Mouse (Mus musculus): Measurements from ENCODE around the gene Znrf2.
A peak's percentile ranks its signal among the peaks of the same experiment; 100 is the strongest.

Gene Znrf2

DNA sequence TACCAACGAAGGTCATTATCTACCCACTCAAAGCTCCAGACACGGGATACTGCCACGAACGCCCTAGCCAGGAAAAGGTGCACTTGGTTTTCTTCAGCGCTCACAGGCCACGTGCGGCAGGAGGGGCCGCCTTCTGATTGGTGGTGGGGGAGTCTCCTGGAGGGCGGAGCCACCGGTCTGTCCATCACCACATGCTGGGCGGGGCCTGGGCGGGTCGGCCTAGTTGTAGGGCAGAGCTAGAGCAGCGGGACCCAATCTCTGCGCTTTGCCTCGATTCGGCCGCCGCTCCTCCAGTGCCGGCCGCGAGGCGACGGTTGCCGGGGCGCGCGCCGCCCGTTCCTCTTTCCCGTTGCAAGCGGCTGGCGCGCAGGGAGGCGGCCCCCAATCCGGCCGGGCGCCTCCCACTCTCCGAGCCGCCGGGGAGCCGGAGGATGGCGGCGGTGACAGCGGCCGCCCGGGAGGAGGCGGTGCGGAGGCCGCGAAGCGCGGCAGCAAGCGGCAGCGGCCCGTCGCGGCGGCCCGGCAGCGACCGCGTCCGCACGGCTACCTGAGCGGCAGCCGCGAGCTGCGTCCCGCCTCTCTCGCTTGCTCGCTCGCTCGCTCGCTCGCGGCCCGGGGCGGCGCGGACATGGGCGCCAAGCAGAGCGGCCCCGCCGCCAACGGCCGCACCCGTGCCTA is at the start of gene Znrf2:
TSS of gene Znrf2 (plus strand) at position 529 of the 678 bp plus-strand sequence.
- DNase-seq, result peak; percentile 92

DNA sequence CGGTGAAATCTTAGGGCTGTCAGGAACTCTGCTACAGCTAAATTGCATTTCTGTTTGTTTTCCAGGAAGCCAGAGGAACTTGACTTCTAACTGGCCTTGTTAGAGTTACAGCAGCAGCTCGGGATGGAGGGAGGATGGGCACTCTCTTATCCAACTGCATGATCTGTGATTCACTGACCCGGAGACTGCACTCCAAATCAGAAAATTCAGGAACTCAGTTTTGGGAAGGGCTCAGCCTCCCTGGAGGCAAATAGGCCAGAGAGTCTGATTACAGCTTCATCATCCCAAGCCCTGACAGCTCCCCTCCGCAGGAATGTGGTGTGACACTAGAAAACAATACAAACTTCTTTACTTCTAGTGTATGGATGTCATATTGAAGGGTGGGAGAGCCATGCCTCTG is 49.0 kb upstream of the Znrf2 start:
- DNase-seq, result no peak

DNA sequence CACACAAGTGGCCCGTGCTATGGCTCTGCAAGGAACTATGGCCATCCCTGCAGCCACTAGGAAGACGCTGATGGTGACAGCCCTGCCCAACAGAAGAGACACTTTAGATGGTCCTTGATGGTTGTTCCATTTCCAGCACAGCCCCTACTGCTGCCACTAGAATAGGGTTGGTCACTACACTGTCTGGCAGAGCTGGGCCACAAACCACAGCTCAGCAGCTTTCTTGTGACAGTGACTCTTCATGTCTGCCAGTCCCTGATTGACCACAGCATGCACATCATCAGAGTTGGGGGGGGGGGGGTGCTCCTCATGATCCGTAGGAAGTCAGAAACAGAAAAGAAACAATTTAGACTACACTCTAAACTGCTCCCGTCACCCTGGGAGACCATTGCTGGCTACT is 46.0 kb upstream of the Znrf2 start:
- no peak for DNase-seq

DNA sequence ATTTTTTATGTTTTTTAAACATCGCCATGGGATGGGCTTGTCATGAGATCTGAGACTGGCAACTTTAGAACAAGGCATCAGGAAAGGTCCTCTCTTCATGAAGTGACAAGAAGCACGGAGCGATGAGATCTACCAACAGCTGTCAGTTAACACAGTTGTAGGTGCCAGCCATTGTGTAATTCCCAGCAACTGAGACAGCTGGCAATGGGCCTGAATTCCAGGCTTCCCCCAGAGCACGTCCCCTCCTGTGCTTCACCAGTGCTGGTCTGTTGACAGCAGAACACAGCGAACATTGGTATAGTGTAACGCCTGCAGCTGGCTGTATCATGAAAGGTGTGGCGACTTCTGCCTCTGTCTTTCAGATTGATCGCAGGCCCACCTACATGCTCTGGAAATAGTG is 45.5 kb upstream of the Znrf2 start:
- no peak for DNase-seq

DNA sequence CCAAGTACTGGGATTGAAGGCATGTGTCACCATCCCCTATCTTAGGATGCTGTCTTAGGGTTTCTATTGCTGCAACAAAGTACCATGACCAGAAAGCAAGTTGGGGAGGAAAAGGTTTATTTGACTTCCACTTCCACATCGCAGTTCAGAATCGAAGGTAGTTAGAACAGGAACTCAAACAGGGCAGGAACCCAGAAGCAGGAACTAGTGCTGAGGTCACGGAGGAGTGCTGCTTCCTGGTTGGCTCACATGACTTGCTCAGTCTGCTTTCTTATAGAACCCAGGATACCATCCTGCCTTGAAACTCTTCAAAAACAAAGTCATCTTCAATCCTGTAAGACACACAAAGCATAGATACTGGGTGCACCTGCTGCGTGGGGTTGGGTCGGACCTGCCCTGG is 44.6 kb upstream of the Znrf2 start:
- no peak for DNase-seq

DNA sequence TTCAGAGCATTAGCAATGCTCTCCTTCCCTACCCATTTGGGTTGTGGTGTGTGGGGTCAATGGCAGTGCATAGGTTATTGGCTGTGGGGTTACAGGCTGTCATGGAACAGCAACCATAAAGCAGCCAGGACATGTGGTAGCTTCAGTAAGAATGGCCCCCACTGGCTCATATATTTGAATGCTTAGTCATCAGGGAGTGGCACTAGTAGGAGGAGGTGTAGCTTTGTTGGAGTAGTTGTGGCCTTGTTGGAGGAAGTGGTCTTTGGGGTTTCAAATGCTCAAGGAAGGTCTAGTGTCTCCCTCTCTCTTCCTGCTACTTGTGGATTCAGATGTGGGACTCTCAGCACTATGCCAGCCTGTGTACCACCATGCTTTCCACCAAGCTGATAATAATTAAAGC is 41.0 kb upstream of the Znrf2 start:
- no peak for DNase-seq

DNA sequence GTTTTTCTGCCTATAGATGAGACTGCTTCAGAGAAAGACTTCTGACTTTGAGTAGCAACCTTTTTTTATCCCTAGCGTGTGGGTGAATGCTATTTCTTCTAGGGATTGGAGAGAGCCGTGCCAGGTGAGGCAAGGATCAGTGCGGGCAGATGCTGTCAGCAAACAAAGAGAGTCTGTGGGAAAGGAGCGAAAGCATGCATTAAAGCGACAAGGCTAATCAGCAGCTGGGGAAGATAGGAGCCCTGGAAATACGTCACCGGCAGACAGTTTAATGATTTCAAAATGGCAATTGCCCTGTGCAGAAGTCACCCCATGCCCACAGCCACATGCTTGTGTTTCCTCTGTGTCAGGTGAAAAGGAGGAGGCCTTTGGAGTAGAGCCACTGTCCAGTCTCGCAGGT is 39.1 kb upstream of the Znrf2 start:
- DNase-seq, result no peak

DNA sequence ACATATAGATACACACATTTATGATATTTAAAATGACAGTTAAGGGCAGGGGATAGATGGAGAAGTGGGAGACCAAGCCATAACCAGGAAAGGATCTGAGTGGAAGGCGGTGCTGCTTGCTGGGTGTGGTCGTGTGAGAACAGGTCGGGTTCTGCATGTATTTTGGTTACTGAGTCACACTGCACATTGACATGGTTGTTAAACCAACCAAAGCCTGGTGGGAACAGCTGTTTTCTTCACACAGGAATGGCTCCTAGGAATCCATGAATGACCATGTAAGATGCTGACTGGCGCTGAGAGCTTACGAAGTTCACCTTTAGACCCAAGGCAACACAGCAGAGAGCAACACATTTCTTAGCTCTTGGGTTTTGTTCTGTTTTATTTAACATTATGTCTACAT is 36.7 kb upstream of the Znrf2 start:
- DNase-seq, result no peak

DNA sequence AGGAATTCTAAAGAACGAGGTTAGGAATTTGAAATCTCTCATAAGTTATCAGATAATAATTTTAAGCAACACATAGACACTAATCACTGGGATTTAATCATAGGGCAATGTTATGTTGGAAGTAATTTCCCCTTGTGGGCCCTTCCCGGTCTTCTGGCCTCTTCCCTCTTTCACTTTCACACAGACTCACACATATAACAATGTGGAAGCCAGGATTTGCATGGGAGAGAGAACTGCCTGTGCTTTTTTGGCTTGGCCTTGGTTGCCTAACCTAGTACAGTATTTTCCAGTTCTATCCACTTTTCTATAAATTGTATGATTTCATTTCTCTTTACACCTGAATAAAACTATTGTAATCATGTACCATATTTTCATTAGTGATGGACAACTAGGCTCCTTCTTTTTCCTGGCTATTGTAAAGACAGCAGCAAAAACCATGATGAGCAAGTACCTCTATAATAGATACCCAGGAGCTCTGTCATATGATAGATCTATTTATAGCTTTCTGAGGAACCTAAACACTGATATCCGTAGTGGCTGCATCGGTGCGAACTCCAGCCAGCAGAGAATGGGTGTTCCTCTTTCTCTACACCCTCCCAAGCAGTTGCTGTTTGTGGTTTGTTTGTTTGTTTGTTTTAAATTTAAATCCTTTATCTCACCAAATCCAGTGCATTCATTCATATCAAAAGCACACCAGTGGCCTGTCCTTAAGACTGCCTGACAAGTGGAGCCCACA is 36.0 kb upstream of the Znrf2 start:
- no peak for DNase-seq

DNA sequence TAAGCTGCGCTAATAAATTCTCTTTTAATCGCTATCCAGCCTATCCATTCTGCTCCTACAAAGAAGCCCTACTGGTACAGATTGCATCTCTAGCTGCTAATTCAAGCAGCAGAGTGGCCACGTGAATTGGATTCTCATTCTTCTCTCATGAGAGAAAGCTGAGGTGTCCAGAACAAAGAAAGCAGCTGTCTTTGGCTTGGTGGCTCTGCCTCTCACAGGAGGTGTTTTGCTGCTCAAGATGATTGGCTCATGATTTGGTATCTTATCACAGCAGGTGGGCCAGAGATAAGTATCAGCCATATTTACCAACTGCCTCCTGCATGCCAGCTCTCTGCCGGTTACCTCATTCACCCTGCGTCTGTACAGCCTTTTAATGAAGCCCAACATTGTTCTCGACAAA is 34.8 kb upstream of the Znrf2 start:
- DNase-seq, result no peak

DNA sequence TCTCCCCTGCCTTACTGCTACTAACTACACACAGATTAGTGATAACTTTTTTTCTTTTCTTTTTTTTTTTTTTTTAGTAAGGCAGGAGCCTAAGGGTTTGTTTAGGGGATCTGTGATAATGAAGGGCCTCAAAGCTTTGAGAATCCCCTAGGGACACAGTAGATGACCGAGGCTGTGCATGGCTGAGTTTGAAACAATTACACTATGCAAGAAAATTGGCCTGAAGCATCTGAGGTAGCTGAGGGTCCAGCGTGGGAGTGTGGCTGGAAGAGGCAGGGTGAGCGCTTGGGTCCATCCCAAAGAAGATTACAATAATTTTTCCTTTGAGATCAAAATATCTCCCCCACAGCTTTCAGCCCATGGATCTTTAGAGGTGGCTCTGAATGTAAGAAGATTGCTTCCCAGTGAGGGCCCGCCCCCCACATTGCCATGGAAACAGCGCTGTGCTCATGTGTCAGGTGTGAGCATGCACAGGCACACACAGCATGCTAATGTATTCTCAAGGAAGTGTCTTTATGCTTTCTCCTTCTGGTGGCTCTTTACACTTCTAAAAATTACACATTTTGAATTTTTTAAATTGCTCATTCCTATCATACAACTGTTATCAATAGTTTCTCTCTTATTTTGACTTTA is 31.5 kb upstream of the Znrf2 start:
- DNase-seq, result peak; percentile 75

DNA sequence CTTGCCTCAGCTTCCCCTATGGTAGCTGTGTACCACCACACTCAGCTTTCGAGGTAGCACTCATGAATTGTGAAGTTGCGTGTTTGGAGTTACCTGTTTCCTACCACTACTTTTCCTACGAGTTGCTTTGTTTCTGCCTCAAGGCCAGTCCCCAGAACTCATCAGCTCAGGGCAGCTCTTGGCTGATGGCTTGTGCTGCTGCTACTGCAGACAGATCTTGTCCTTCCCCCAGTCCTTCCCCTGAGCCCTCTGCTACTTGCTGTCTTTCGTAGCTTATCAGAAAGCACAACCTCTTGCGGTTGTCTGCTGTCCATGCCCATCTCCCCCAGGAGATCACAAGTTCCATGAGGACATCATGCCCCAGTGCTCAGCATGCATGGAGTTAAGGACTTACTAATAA is 29.9 kb upstream of the Znrf2 start:
- DNase-seq, result no peak

DNA sequence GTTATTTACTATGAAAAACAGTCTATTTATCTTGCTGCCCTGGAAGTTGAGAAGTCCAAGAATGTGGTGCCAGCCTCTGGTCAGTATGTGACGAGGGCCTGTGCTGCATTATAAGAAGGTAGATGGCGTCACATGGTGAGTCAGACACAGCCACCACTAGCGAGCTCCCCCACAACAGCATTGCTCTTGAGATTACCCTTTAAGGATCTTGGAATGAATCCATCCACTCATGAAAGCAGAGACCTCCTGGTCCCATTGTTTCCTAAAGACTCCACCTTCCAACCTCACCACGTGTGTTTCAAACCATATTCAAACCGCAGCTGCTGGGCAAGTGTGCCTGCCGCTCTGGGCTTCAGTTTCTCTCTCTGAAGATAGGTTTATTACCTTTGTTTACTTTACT is 28.2 kb upstream of the Znrf2 start:
- DNase-seq, result no peak

DNA sequence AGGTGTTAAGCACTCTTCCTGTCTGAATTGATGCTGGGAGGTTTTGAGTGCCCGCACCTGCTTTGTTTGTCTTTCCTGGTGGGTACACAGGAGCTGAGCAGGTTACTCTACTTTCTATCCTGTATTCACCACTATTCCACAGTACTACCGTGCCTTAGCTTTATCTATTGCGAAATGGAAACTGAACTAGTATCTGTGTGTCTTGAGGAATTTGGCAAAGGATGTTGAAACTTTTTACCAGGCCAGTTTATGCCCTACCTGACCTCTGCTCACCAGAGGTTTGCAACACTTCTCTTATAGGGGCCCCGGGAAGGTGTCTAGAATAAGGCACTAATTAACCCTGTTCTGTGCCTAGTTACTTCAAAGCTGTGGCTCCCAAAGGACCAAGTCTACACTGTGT is 27.6 kb upstream of the Znrf2 start:
- no peak for DNase-seq

DNA sequence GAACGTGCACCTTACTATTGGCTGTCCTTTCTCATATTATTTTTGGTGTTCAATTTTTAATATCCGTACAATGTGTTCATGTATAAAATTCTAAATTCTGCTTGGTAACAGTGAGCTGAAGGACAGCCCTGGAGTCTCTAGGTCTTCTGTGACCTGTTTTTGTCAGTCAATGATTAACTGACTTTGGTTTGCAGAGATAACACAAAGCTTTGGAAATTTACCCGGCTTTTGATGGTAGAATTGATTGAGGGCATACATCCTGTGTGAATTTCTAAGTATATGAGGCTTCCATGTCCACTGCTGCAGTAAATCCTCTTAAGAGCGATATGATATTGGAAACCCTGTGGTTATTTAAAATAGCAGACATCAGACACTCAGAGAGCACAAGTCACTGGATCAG is 26.6 kb upstream of the Znrf2 start:
- DNase-seq, result no peak

DNA sequence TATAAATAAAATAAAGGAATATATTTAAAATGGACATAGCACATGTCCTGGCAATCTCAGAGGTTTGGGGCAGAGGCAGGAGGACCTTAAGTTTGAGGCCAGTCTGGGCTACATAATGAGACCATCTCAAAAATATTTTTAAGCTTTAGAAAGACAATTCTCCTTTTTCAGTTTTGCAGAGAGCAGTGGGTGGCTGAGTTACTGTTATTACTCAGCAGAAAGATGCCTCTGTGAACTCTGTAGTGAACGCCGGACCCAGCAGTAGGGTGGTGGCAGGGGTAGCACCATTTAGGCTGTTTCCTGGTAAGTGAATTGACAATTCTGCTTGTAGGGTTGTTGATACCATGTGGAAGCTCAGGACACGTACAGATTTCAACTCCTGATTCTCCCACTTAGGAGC is 22.9 kb upstream of the Znrf2 start:
- no peak for DNase-seq

DNA sequence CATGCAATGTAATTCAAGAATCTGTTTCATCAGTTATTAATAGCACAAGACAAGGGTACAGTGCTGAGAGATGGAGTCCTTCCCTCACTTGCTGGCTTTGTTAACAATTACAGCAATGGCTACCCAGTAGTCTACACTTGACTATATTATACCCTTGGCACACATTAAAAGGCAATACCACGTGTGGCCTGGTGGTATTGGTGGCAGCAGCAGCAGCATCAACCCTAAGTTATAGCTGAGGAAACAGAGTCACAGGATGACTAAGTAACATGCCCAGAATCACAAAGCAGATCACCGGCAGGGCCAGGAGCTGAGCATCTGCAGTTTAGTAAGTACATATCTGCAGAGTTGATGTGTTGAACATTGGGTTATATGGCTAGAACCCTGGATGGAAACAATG is 22.3 kb upstream of the Znrf2 start:
- DNase-seq, result no peak

DNA sequence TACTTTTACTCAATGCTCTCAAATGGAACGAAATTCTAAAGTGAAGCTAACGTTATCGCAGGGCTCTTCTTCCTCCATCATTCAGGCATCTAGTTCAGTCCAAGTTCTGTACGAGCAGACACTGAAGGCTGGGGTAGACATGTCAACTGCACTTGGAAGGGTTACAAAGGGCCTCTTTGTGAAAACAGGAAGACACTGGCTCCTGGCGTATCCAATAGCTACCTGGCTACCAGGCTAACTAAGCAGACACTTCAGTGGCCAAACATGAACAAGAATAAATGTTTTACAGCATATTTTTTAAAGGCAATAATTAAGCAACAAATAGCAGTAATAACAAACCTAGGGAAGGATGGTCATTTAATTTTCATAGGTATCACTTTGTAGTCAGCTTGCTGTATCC is 21.7 kb upstream of the Znrf2 start:
- DNase-seq, result no peak

DNA sequence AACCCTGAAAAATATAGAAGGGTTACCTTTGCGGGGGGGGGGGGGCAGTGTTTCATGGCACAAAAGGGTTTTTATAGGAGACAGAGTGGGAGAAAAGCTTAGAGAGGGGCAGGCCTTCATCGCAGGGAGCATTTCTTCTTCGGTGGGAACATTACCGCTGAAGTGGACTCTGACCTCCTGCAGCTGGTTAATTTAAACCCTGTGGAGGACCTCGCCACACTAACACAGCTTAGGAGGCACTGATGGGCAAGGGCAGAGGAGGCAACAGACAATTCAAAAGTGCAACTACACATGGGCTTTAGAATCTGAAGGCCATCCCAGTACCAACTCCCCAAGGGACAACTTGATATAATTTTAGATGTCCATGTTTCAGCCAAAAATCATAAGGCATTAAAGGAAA is 20.7 kb upstream of the Znrf2 start:
- DNase-seq, result no peak

DNA sequence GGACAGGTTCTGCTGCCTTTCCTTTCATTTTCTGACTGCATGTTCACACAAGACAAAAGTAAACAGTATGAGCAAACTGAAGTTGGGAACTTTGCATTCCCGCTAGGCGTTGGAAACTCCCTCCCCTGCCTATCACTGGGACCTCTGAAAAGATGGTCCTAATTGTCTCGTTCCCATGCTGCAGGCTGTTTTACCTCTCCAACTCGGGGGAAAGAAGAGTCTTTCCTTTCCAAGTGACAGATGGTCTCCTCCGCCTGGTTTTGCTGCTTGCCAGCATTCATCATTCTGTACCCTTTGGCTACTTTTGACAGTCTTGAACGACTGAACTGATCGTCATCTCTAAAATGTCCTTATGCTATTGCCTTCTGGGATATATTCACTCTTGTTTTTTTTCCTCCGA is 14.4 kb upstream of the Znrf2 start:
- no peak for DNase-seq

DNA sequence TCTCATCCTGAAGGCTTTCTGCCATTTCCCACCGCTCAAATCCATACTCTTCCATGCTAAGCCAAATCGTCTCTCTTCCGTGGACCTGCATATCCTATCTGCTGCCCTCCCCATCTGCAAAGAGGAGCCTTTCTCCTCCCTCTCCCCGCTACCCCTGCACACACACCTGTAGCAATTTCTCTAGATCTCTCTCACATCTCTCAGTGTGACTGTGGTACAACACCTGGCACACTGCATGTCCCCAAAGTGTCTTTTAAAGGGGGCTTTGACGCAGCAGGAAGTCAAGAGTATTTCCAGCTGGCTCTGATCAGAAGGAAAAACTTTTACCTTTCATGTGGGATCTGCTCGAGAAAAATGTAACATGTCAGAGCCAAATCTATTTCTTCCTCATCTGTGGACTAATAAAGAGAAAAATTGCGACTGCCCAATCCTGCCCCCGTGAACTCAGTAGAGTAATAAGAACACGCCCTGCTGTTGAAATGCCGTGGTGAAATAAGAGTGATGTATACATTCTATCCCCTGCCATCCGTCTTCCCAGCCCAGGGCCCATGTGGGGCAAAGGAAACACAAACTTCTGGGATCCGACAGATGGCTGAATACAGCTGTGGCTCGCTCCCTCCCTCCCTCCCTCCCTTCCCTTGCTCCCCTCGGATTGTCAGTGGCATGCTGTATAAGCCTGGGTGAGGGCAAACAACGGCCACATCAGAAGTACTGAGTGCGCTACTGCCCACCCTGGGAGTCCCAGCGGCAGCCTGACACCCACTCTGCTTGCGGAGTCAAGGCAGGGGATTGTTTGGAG is 12.5 kb upstream of the Znrf2 start:
- no peak for DNase-seq

DNA sequence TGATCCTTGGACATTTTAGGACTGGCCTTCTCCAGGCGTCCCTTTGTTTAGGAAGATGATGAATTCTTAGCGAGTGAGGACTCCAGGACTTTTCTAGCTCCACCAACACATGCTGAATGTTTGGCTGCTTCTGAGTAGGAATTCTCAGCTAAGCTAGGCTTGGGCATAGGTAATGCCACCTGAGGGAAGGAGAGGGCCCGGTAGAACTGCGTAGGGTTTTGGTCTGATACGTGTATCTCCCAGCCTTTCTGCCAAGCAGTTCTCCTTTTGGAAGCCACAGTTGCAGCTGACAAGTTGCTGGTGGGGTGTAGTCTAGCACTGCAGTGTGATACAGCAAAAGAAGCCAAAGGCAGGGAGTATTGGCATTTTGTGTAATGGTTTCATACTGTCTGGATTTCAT is 10.9 kb upstream of the Znrf2 start:
- DNase-seq, result no peak

DNA sequence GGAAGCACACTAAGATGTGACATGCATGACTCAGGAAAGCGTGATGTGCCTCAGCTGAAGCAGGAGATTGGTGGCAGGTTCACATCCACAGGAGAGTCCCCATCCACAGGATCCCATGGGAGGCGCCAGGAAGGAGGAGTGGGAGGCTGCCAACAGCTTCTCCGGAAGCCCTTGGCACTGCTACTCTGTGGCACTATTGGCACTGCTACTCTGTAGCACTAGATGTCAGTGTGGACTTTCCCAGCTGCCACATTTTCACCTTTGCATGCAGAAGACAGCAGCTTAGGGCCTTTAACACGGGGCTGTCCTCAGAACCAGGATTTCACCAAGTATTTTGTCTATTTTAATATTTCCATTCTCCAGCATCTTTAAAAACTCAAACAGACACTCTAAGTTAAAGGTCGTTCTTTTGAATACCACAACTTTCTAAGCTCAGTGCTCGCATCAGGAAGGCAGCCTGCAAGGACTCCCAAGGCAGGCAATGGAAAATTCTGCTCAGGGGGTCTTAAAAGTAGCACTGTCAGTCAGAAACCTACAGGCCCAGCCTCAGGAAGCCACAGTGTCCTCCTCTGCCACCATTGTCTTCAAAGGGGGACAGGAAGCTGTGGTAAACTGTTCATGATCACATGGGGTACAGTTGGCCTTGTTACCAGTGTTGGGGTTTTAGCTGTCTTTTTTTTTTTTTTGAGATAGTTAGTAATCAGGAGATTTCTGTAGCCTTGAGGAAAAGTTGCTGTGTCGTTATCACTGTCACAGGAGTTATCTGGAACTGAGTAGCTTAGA is 7.0 kb upstream of the Znrf2 start:
- peak; percentile 32 for DNase-seq

All from right cerebral cortex, postnatal 14 days (tissue).